Mouse (Mus musculus) heart, postnatal 0 days (tissue): Measurements from ENCODE around the gene Gfpt2. TPM values are rescaled to one million over a fixed set of nuclear protein-coding genes. Genes with fewer than 3 reads are reported as not detected.

Experiments used
- ATAC-seq: fragments of 200-750 bp; cut with Nextera tagmentation; 2 replicates; pipeline ENCODE4 v1.8.0; 2017; ENCODE audit warnings: low read depth, moderate number of reproducible peaks, moderate library complexity; ENCODE audit not compliant: insufficient read depth
- DNase-seq: peaks from one replicate; pipeline ENCODE4 v3.0.0-alpha.2; 2016; ENCODE audit warnings: low spot score
- H3K27ac ChIP-seq: fragments of 300-500 bp; sonication (generic); 2 replicates; pipeline ENCODE4 v1.5.1; 2014; ENCODE audit warnings: low read depth, mild to moderate bottlenecking
- H3K27me3 ChIP-seq: fragments of 300-500 bp; sonication (generic); 2 replicates; pipeline ENCODE4 v1.6.1; 2014; ENCODE audit warnings: low read length, mixed read lengths; ENCODE audit not compliant: control insufficient read depth, insufficient read depth
- H3K36me3 ChIP-seq: fragments of 300-500 bp; sonication (generic); replicated peaks from 2 replicates; pipeline ENCODE4 v1.6.1; 2014; ENCODE audit warnings: low read length, mixed read lengths; ENCODE audit not compliant: control insufficient read depth, insufficient read depth
- H3K4me1 ChIP-seq: fragments of 300-500 bp; sonication (generic); 2 replicates; pipeline ENCODE4 v1.6.1; 2014; ENCODE audit warnings: antibody characterized with exemption; ENCODE audit not compliant: control insufficient read depth, insufficient read depth
- H3K4me2 ChIP-seq: fragments of 300-500 bp; sonication (generic); 2 replicates; pipeline ENCODE4 v1.6.1; 2014; ENCODE audit warnings: low read depth, mild to moderate bottlenecking, low read length, moderate library complexity
- H3K4me3 ChIP-seq: fragments of 300-500 bp; sonication (generic); 2 replicates; pipeline ENCODE4 v1.5.1; 2014; ENCODE audit warnings: low read depth, low read length
- H3K9ac ChIP-seq: fragments of 300-500 bp; sonication (generic); replicated peaks from 2 replicates; pipeline ENCODE4 v1.6.1; 2014; ENCODE audit warnings: low read depth, low read length, mixed read lengths
- H3K9me3 ChIP-seq: fragments of 300-500 bp; sonication (generic); replicated peaks from 2 replicates; pipeline ENCODE4 v1.6.1; 2016; ENCODE audit warnings: low read length; ENCODE audit not compliant: control insufficient read depth
- CTCF ChIP-seq: IDR thresholded peaks from 2 replicates; pipeline ENCODE4 v1.5.1; 2016; ENCODE audit warnings: antibody characterized with exemption, control low read depth, low read depth
- EP300 ChIP-seq: IDR thresholded peaks from 2 replicates; pipeline ENCODE4 v1.6.1; 2016; ENCODE audit warnings: antibody characterized with exemption, low read depth
- WGBS: fragments of 180-500 bp; shearing (Covaris S2); extraction: QIAGEN DNeasy Blood & Tissue Kit; methylation state at CpG from one replicate; pipeline ENCODE4 v1.1.7; 2014; 5-methylcytosine and 5-hydroxymethylcytosine counted together
- polyA plus RNA-seq: library from polyadenylated mRNA; unstranded; fragments of >200 nt; fragmentation: Nextera tagmentation; extraction: Ambion mirVana; gene quantifications from 2 replicates; pipeline ENCODE4 v1.2.1, GENCODE M21; 2015
- total RNA-seq: library from RNA; depleted of rRNA; stranded (reverse); fragments of >200 nt; gene quantifications from 2 replicates; pipeline ENCODE4 v1.2.3, GENCODE M21; 2014; ENCODE audit warnings: low replicate concordance

The Gfpt2 gene
- total and polyA plus RNA-seq, 2 experiments from 2014 or later = 6.1 to 8.5 TPM

DNA sequence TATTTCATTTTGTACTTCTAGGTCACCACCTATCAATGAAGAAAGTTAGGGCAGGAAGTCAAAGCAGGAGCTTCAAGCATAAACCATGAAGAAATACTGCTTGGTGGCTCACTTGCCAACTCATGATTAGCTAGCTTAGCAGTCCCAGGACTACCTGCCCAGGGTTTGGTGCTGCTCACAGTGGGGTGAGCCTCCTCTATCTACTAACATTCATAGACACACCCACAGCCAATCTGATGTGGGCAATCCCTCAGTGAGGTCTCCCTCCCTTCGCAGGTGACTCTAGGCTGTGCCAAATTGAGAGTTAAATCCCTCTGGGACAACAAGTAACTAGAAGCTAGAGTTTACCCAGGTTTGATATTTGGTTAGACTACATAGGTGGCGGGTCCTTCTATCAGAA, 28.4 kb downstream of the Gfpt2 start:
- Histone ChIP-seq H3K4me2 (no peak overlapping the region), H3K27me3 (no peaks in the 10 kb centered on the region), H3K4me3 (no peak overlapping the region), H3K9ac (no peak overlapping the region), H3K9me3 (no peaks in the 10 kb centered on the region), H3K4me1 (no peaks in the 10 kb centered on the region), H3K27ac (no peak overlapping the region), H3K36me3 (peaks cover 8% of the 10 kb centered on the region)
- no peak for DNase-seq
- whole genome bisulfite sequencing = 85% methylated on average over 2 of the region's 2 CpGs
- no peak for ATAC-seq
- TF ChIP-seq CTCF = no peak
- no peak for TF ChIP-seq EP300

DNA sequence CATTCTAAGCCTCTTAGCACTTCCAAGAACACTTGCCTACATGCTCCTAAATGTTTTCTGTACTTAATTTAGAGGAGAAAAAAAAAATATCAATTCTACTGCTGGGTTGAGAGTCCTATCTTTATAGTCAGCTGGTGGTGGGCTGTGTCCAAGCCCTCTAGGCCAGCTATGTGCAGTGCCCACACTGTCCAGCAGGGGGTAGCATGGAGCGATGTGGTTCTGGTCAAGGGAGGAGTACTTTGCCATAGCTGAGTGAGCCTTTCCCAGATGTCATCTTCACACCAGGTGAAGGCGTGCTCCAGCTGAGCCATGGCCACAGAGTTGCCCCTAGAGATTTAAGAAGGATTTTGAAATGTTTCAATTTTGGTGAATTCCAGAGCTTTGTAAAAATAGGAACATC, 30.9 kb downstream of the Gfpt2 start:
- H3K4me2 ChIP-seq = no peak overlapping the region
- ATAC-seq = no peak
- no peak overlapping the region for H3K4me3 ChIP-seq
- H3K9ac ChIP-seq = no peak overlapping the region
- TF ChIP-seq EP300 (no peak), CTCF (peak; percentile 79)
- WGBS = 56% methylated on average over 2 of the region's 2 CpGs
- H3K36me3 ChIP-seq = peaks cover 8% of the 10 kb centered on the region; the same call in 1 of the 2 replicates
- DNase-seq = no peak
- no peaks in the 10 kb centered on the region for H3K27me3 ChIP-seq
- peaks cover 9% of the 10 kb centered on the region for H3K4me1 ChIP-seq
- H3K9me3 ChIP-seq = no peaks in the 10 kb centered on the region
- no peak overlapping the region for H3K27ac ChIP-seq

- no peak overlapping the region for H3K9ac ChIP-seq
- no peak for TF ChIP-seq EP300
- no peak for TF ChIP-seq CTCF
- no peak overlapping the region for H3K27ac ChIP-seq
- no peak overlapping the region for H3K4me2 ChIP-seq
- H3K9me3 ChIP-seq = no peaks in the 10 kb centered on the region
- DNase-seq (no peak), ATAC-seq (no peak)
- peaks cover 11% of the 10 kb centered on the region; the same call in 1 of the 2 replicates for H3K36me3 ChIP-seq
- no peaks in the 10 kb centered on the region for H3K27me3 ChIP-seq
- peaks cover 10% of the 10 kb centered on the region for H3K4me1 ChIP-seq
- WGBS = 63% methylated on average over 6 of the region's 6 CpGs
- H3K4me3 ChIP-seq = no peak overlapping the region
Observed at GRCm38 (mm10) chr11:49827243-49827642, 33.3 kb downstream of the Gfpt2 start.

DNA sequence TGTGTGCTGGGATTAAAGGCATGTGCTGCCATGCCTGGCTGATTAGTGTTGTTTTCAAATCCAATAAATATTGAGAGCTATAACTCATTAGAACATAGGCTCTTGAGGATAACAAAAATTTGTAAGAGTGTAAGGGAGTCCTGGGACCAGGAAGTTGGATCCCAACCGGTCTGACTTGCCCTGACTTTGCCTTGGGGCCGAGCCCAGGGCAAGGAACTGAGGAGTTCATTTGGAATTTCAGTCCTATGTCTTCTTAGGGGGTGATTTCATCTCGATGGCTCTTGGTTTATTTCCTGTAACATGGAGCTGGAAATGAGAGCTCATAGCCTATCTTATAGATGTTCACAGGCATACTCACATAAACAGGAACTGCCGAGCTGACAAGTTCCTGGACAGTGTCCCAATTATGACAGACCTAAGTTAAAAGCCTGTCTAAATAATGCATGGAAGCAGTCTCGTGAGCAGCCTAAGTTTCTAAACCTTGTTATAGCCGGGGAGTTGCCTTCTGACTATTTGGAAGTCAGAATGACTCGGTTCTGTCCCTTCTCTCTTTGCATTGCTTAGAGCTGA, 35.3 kb downstream of the Gfpt2 start:
- Histone ChIP-seq H3K36me3 (0 out of 2 replicates have a peak, but pooled peaks cover 9% of the 10 kb centered on the region), H3K9ac (no peak overlapping the region), H3K4me3 (no peak overlapping the region), H3K9me3 (no peaks in the 10 kb centered on the region), H3K27ac (peak overlapping the region; percentile 44), H3K4me1 (peaks cover 10% of the 10 kb centered on the region), H3K27me3 (no peaks in the 10 kb centered on the region), H3K4me2 (no peak overlapping the region)
- ATAC-seq (peak; percentile 27; the same call in 1 of the 2 replicates), DNase-seq (no peak)
- TF ChIP-seq EP300 = no peak
- no peak for TF ChIP-seq CTCF
- WGBS = 35% methylated on average over 7 of the region's 7 CpGs

GRCm38 (mm10) chr11:49831980-49832379, 38.0 kb downstream of the Gfpt2 start:
- H3K4me1 ChIP-seq = peaks cover 10% of the 10 kb centered on the region
- no peak overlapping the region for H3K27ac ChIP-seq
- no peak overlapping the region for H3K4me3 ChIP-seq
- H3K4me2 ChIP-seq = no peak overlapping the region
- H3K9me3 ChIP-seq = no peaks in the 10 kb centered on the region
- H3K9ac ChIP-seq = no peak overlapping the region
- TF ChIP-seq EP300 = no peak
- no peak for TF ChIP-seq CTCF
- H3K36me3 ChIP-seq = 0 out of 2 replicates have a peak, but pooled peaks cover 13% of the 10 kb centered on the region
- no peaks in the 10 kb centered on the region for H3K27me3 ChIP-seq
- WGBS = 79% methylated on average over 12 of the region's 12 CpGs
- ATAC-seq = no peak
- no peak for DNase-seq

DNA sequence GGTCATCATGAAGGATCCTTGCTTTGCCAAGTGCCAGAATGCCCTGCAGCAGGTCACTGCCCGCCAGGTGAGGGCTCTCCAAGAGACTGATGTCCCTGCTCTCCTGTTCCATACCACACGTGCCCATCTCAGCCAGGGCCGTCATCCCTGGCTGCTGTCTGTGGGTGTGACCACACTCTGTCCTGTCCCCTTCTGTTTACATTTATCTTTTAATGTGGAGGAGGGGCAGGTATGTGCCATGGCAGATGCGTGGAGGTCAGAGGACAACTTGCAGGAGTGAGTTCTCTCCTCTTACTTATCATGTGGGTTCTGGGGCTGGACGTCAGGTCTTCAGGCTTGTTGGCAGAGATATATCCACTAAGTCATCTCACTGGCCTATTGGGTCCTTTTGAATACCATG, 39.0 kb downstream of the Gfpt2 start:
- 78% methylated on average over 5 of the region's 5 CpGs for WGBS
- H3K4me3 ChIP-seq = no peak overlapping the region
- no peak overlapping the region for H3K9ac ChIP-seq
- ATAC-seq (no peak), DNase-seq (no peak)
- no peaks in the 10 kb centered on the region for H3K9me3 ChIP-seq
- 0 out of 2 replicates have a peak, but pooled peaks cover 13% of the 10 kb centered on the region for H3K36me3 ChIP-seq
- peaks cover 10% of the 10 kb centered on the region for H3K4me1 ChIP-seq
- no peak overlapping the region for H3K27ac ChIP-seq
- no peaks in the 10 kb centered on the region for H3K27me3 ChIP-seq
- H3K4me2 ChIP-seq = no peak overlapping the region
- TF ChIP-seq CTCF (no peak), EP300 (no peak)
